Mouse (Mus musculus): ENCODE measurements at regions not wholly inside any gene's neighbourhood (a gene's known extent, or its start where the extent isn't known, plus 50 kb on each side); places are given as distances from the start of the nearest gene placed in this dataset.

DNA sequence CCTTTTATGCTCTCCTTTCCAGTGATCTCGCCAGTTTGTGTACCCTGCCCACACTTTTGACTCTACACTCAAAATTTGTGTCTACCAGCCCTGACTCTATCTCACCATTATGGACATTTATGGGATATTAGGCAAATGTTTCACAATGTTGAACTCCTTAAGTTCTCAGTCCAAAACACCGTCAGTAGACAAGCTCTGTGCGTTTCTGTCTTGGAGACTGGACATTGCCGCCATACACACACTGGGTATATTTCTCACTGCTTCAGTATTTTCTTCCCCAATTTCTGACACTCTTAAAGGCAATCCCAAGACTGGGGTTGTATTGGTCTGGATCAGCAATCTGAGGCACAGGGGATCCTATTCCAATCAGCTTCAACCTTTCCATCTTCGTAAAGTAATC is 75.6 kb downstream of the Oxgr1 start:
- Histone ChIP-seq H3K4me1 (peaks cover 4% of the 10 kb centered on the region; the same call in 1 of the 2 replicates), H3K4me3 (no peak overlapping the region), H3K4me2 (no peak overlapping the region), H3K36me3 (no peaks in the 10 kb centered on the region), H3K9ac (no peak overlapping the region), H3K9me3 (no peaks in the 10 kb centered on the region), H3K27me3 (no peaks in the 10 kb centered on the region), H3K27ac (no peak overlapping the region)
- WGBS = 80% methylated on average over 5 of the region's 5 CpGs
- ATAC-seq (ENCODE audit: borderline replicate concordance, extremely low read depth, low FRiP score, low TSS enrichment) = no peak

DNA sequence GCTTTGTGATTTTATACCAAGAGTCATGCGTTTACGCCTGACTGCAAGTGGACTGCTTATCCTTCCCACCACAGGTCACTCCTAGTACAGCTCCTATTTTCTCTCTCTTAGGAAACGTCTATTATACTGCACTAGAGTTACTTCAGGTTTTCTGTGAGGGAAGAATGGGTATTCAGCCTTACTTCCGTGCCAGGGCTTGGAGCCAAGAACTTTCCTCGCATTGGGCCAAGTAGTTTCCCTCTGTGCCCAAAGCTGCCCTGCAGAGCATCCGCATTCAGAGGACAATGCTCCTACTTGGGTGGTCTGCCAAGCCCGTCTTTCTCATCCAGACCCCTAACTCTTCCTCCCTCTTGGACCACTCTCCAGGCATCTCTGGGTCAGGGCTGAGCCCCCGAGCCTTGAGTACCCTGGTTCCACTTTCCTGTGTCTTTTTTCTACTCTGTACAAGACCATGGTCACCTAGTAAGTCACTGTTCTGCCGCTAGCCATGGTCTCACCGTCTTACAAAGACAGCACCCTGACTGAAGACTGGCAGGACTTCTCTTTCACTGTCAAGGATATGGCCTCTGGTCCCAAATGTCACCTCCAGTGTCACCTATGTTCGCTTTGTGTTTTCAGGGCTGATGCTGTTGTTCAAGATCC is 76.3 kb downstream of the Oxgr1 start:
- peak; percentile 49; the same call in 1 of the 2 replicates for ATAC-seq (ENCODE audit: borderline replicate concordance, extremely low read depth, low FRiP score, low TSS enrichment)

DNA sequence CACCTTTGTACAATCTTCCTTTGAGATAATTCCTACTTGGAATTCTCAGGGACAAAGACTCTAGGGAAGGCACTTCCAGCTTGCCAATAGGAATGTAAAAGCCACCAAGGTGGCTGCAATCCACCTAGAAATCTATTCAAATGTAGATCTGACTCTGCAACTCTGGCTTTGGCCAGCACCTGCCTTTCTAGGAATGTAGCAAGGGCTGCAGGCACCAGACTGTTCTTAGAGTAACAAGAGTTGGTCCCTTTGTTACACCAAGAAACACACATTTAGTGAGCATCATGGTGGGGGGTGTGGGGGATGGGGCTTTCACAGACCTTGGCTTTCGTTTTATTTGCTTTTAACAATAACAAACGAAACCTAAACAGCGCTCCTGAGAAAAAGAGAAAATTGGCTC is 78.5 kb downstream of the Oxgr1 start:
- WGBS = 75% methylated on average over 3 of the region's 3 CpGs
- no peak overlapping the region for H3K4me2 ChIP-seq
- no peak overlapping the region for H3K9ac ChIP-seq
- H3K4me1 ChIP-seq = peaks cover 4% of the 10 kb centered on the region; the same call in 1 of the 2 replicates
- no peaks in the 10 kb centered on the region for H3K36me3 ChIP-seq
- no peak overlapping the region for H3K4me3 ChIP-seq
- no peaks in the 10 kb centered on the region for H3K27me3 ChIP-seq
- no peak for ATAC-seq (ENCODE audit: borderline replicate concordance, extremely low read depth, low FRiP score, low TSS enrichment)
- no peak overlapping the region for H3K27ac ChIP-seq
- no peaks in the 10 kb centered on the region for H3K9me3 ChIP-seq

More for the DNA sequence above, 76.3 kb downstream of the Oxgr1 start:
- H3K4me3 ChIP-seq = no peak overlapping the region
- H3K9me3 ChIP-seq = no peaks in the 10 kb centered on the region
- peaks cover 4% of the 10 kb centered on the region; the same call in 1 of the 2 replicates for H3K4me1 ChIP-seq
- no peak overlapping the region for H3K9ac ChIP-seq
- H3K4me2 ChIP-seq = no peak overlapping the region
- H3K27ac ChIP-seq = no peak overlapping the region
- no peaks in the 10 kb centered on the region for H3K27me3 ChIP-seq
- H3K36me3 ChIP-seq = no peaks in the 10 kb centered on the region
- WGBS = 70% methylated on average over 11 of the region's 11 CpGs

DNA sequence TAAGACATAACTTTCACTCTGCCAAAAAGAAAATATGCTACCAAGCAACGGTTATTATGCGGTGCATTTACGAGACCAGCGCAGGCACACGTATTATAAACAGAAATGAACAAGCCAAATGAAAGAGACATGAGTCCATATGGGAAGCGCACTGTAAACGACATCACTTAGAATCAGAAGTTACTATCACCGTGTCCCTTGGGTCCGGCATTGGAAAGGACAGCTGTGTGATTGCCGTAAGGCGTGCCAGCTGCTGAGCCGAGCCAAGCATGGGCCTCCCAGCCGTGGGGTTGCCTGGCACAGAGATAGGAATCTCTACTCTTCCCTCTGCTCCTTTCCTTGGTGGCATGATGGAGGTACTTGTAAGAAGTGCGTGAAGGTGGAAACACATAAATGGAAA is 88.4 kb downstream of the Oxgr1 start:
- Histone ChIP-seq H3K27me3 (no peaks in the 10 kb centered on the region), H3K27ac (no peak overlapping the region), H3K4me3 (no peak overlapping the region), H3K9ac (no peak overlapping the region), H3K9me3 (no peaks in the 10 kb centered on the region), H3K4me1 (no peaks in the 10 kb centered on the region), H3K4me2 (no peak overlapping the region), H3K36me3 (no peaks in the 10 kb centered on the region)
- 84% methylated on average over 14 of the region's 14 CpGs for WGBS
- no peak for ATAC-seq (ENCODE audit: borderline replicate concordance, extremely low read depth, low FRiP score, low TSS enrichment)

DNA sequence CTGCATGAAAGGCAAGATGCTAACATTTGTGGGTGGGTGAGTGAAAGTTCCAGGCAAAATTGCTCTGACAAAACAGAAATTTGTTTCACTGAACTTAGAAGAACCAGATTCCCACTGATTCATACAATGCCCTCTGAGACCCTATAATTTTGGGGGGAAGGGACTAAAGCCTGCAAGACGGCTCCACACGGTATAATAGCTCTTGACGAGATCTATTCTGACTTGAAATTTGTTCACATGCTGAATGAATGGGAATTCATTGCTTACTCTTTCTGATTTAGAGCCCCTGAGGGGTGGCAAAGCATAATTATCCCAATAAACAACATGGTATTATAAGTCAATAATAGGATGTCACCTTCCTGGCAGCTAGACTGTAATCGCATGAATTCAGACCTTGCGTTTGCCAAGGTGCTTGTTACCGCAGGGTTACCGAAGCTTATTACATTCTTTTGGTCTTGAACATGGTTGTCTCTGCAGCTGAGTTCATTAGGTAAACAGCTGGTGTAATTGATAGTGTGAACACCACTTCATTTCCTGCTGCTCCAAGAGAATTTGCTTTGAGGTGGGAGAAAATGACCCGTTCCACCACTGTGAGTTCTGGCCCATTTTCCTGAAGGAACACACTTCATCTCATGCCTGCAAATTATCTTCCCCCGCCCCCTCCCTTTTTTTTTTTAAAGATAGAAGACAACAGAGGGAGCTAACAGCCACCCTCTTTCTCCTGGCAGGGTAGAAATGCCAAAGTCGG is 89.2 kb downstream of the Oxgr1 start:
- no peak overlapping the region for H3K4me2 ChIP-seq
- no peak overlapping the region for H3K27ac ChIP-seq
- H3K9me3 ChIP-seq = no peaks in the 10 kb centered on the region
- no peaks in the 10 kb centered on the region for H3K4me1 ChIP-seq
- no peak overlapping the region for H3K4me3 ChIP-seq
- ATAC-seq (ENCODE audit: borderline replicate concordance, extremely low read depth, low FRiP score, low TSS enrichment) = no peak
- no peaks in the 10 kb centered on the region for H3K27me3 ChIP-seq
- H3K36me3 ChIP-seq = no peaks in the 10 kb centered on the region
- no peak overlapping the region for H3K9ac ChIP-seq
- WGBS = 72% methylated on average over 10 of the region's 10 CpGs

Measured in lung, embryonic 15.5 days (tissue).